Mouse (Mus musculus) frontal cortex, adult 2 months (tissue): Measurements from ENCODE around the gene Dnase1l2. TPM values are rescaled to one million over a fixed set of nuclear protein-coding genes. Genes with fewer than 3 reads are reported as not detected.

ENCODE experiments used
- polyA plus RNA-seq: library from polyadenylated mRNA; depleted of rRNA; stranded (reverse); fragments of >200 nt; gene quantifications from 2 replicates; pipeline ENCODE4 v1.2.3, GENCODE M21; 2012; rRNA removed

Dnase1l2 gene
- polyA plus RNA-seq, 1 experiment = 18.3 TPM

Other genes starting within 250 kb of the Dnase1l2 start
- 48.3 and 56.9 TPM in 2 replicates for gene Tbc1d24, start 237.5 kb downstream of the Dnase1l2 start, polyA plus RNA-seq
- 7.4 and 9.1 TPM in 2 replicates for gene Ntn3, start 233.6 kb downstream of the Dnase1l2 start, polyA plus RNA-seq
- gene Tedc2, start 222.3 kb downstream of the Dnase1l2 start, polyA plus RNA-seq = 18.6 and 19.1 TPM in 2 replicates
- 3.3 and 4.4 TPM in 2 replicates for gene Ccnf, start 191.6 kb downstream of the Dnase1l2 start, polyA plus RNA-seq
- gene Abca17, start 92.0 kb downstream of the Dnase1l2 start, polyA plus RNA-seq = 0.90 and 1.0 TPM in 2 replicates
- gene Abca3, start 91.2 kb downstream of the Dnase1l2 start, polyA plus RNA-seq = 44.7 and 47.6 TPM in 2 replicates
- 269 and 276 TPM in 2 replicates for gene Rnps1, start 28.5 kb downstream of the Dnase1l2 start, polyA plus RNA-seq
- 50.0 and 55.9 TPM in 2 replicates for gene Eci1, start 16.5 kb downstream of the Dnase1l2 start, polyA plus RNA-seq
- gene E4f1, start 27.2 kb upstream of the Dnase1l2 start, polyA plus RNA-seq = 86.1 and 86.4 TPM in 2 replicates
- 85.4 and 95.8 TPM in 2 replicates for gene Pgp, start 27.3 kb upstream of the Dnase1l2 start, polyA plus RNA-seq
- gene Bricd5, start 30.8 kb upstream of the Dnase1l2 start, polyA plus RNA-seq = 2.1 and 2.6 TPM in 2 replicates
- gene Mlst8, start 36.0 kb upstream of the Dnase1l2 start, polyA plus RNA-seq = 37.9 and 45.7 TPM in 2 replicates
- gene Caskin1, start 45.5 kb upstream of the Dnase1l2 start, polyA plus RNA-seq = 116 and 124 TPM in 2 replicates
- 194 and 212 TPM in 2 replicates for gene Traf7, start 84.8 kb upstream of the Dnase1l2 start, polyA plus RNA-seq
- 97.2 and 118 TPM in 2 replicates for gene Rab26, start 91.1 kb upstream of the Dnase1l2 start, polyA plus RNA-seq
- 85.1 and 85.3 TPM in 2 replicates for gene Pkd1, start 106.7 kb upstream of the Dnase1l2 start, polyA plus RNA-seq
- gene Tsc2, start 189.5 kb upstream of the Dnase1l2 start, polyA plus RNA-seq = 175 and 194 TPM in 2 replicates
- gene Nthl1, start 189.6 kb upstream of the Dnase1l2 start, polyA plus RNA-seq = 8.8 and 10.7 TPM in 2 replicates
- gene Slc9a3r2, start 207.2 kb upstream of the Dnase1l2 start, polyA plus RNA-seq = 80.5 and 83.9 TPM in 2 replicates
- 0.65 TPM in 1 of 2 replicates, not detected in the other for gene Npw, start 215.4 kb upstream of the Dnase1l2 start, polyA plus RNA-seq
- gene Zfp598, start 226.6 kb upstream of the Dnase1l2 start, polyA plus RNA-seq = 53.8 and 59.4 TPM in 2 replicates
- 170 and 183 TPM in 2 replicates for gene Syngr3, start 246.8 kb upstream of the Dnase1l2 start, polyA plus RNA-seq